Mouse (Mus musculus) lung, postnatal 36 days (tissue): ENCODE data around the gene Chst3.
A peak's percentile ranks its signal among the peaks of the same experiment; 100 is the strongest.
"Not testable (repeated sequence)": the region's sequence is repeated elsewhere in the genome, so short reads cannot be mapped to it uniquely, and the experiment has no call there.

Experiments
- DNase-seq: peaks from one replicate; pipeline ENCODE4 v3.0.0; 2022; ENCODE audit warnings: mixed read lengths

The Chst3 gene

DNA sequence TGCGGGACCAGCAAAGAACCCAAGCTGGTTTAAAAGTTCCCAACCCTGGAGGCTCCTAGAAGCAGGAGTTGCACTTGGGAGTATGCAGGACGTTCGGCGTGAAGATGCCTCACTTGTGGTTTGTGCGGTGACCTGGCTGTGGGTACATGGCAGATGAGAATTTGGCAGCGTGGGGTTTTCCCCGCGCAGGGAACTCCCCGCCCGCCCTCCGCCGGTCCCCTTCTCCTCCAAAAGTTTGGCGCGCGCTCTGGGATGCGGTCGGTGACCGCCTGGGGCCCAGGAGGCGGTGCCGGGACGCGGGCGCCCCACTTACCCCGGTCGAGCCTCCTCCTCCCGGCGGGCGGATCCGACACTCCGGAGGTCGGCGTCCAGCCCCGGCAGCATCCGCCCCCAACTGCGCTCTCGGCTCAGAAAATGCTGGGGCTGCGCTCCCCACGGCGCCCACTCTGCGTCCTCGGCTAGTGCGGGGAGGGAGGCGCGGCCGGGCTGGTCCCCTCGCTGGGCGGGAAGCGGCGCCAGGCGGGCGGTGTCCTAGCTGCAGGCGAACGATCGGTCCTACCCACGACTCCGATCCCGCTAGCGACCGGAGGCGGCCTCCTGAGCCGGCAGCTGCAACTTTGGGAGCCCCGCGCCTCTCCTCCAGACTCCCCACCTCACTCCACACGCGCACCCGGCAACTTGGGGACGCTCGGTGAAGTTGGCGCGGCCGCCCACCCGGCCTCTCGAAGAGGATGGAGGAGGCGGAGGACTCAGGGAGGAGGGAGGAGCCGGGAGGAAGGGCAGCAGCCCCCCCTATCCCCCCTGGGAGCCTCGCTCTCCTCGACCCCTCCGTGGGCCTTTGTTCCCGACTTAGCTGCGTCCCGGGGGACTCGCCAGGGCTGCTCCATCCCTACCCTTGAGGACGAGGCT lies at the start of gene Chst3:
Gene Chst3, minus strand, starts transcription at position 670 of the 909 bp plus-strand sequence.
- peak; percentile 55 for DNase-seq

DNA sequence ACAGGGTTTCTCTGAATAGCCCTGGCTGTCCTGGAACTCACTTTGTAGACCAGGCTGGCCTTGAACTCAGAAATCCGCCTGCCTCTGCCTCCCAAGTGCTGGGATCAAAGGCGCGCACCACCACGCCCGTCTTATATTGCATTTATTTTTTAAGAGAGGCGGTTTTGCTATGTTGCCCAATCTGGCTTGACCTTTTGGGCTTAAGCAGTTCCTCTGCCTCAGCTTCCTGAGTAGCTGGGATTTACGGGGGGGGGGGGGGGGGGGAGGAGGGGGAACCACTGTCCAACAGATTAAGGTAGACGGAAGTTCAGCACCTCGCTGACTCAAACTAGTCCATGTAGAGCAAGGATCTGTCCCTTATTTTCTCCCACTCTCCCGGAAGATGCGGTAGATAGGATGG lies 49.7 kb upstream of the Chst3 start:
- no peak for DNase-seq

GRCm38 (mm10) chr10:60266842-60267401 lies 47.9 kb upstream of the Chst3 start:
- DNase-seq: no peak

- no peak for DNase-seq
Measured at GRCm38 (mm10) chr10:60265252-60265651, 46.2 kb upstream of the Chst3 start.

DNA sequence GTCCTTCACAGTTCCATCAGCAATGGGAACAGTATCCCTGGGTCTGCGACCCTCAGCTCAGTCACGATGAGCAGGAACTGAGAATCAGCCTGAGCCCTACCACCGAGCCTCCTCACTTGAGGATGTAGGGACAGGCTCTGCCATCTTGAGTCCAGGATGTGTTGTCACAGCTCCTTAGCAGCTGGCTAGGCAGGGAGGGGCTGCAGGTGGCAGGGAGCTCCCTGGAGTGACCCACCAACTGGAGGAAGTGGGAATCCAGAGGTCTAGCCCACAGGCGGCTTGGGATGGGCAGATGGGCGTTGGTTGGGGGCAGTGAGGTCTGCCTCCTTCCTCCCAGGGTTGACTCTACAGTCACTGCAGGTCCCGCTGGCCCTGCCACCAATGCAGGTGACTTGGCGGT lies 44.3 kb upstream of the Chst3 start:
- DNase-seq: no peak

GRCm38 (mm10) chr10:60262386-60262785 lies 43.3 kb upstream of the Chst3 start:
- peak; percentile 96 for DNase-seq

DNA sequence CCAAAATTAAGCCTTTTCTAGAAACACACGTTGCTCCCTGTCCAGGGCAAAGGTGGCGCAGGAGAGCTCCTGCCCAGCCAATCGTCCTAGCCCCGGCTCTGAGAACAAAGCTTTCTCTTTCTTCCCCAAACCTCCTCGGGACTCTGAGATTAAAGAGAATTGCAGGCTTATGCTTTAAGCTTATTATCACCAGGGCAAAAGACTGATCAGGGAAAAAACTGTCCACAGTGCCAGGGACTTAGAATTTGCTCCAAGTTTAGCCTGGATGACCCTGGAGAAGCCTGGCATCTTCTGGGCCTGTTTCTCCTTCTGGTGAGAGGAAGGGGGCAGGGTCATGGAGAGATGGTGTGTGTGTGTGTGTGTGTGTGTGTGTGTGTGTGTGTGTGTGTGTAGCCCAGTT lies 42.5 kb upstream of the Chst3 start:
- no peak for DNase-seq

- DNase-seq: peak; percentile 67
Measured at GRCm38 (mm10) chr10:60260557-60261294, 41.7 kb upstream of the Chst3 start.

- no peak for DNase-seq
Measured at GRCm38 (mm10) chr10:60257261-60257825, 38.3 kb upstream of the Chst3 start.

DNA sequence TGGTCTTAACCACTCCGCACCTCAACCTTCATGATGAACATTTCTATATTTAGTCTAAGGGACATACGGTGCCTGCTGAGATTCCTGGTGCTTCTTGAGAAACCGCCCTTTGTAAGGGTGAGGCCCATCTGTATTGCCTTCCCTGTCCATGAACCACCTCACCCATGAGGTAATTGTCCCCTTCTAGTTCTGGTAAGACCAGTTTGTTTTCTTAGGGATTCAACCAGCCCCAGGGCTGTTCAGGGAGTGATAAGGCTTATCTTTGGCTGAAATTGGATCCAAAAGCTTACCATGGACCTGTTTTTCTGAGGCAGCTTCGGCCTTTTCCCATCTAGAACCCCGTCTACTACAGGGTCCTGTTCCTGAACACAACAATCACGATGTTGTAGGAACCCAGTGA lies 37.0 kb upstream of the Chst3 start:
- no peak for DNase-seq

DNA sequence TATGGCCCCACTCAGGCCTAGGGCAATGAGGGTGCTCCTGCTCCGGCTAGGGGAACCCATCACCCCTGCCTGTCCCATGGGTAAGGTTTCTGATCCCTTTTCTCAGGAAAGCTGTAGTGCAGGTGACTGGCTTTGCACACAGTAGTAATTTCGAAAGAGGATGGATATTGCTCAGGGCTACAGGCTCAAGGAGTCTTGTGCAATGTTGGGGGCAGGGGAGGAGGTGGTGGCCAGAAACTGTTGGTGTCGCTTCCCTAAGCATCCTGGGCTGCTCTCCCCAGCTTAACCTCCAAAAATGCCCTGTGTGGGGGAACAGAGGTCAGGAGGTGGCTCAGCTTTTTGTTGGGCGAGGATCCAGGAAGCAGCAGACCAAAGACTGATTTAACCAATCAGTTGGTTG lies 33.5 kb upstream of the Chst3 start:
- peak; percentile 65 for DNase-seq

DNA sequence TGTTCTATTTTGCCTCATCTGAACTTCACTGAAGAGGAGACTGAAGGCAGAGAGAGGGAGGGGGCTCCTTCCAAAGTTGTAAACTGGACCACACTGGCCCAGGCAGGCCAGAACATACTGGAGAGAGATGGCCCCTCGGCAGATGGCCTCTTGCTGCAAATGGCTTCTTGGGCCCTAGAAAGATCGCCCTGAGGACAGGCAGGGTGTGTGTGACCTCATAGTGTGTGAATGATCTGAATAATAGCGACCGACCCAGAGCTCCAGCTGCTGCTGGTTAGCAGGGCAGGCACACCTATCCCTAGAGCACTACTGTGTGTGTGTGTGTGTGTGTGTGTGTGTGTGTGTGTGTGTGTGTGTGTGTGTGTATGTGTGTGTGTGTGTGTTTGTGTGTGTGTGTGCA lies 33.1 kb upstream of the Chst3 start:
- no peak for DNase-seq

DNA sequence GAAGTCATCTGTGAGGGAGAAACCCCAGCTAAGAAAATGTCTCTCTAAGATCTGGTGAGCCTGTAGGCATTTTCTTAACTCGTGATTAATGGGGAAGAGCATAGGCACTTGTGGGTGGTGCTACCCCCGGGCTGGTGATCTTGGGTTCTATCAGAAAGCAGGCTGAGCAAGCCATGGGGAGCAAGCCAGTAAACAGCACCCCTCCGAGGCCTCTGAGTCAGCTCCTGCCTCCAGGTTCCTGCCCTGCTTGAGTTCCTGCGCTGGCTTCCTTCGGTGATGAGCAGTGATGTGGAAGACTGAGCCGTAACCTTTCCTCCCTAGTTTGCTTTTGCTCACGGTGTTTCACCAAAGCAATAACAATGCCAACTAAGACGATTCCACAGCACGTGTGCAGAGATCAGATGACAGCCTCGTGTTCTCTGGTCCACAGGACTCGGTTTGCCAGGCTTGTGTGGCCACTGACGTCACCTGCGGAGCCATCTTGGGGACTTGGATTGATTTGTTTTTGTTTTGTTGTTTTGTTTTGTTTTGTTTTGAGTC lies 31.4 kb upstream of the Chst3 start:
- DNase-seq: no peak

DNA sequence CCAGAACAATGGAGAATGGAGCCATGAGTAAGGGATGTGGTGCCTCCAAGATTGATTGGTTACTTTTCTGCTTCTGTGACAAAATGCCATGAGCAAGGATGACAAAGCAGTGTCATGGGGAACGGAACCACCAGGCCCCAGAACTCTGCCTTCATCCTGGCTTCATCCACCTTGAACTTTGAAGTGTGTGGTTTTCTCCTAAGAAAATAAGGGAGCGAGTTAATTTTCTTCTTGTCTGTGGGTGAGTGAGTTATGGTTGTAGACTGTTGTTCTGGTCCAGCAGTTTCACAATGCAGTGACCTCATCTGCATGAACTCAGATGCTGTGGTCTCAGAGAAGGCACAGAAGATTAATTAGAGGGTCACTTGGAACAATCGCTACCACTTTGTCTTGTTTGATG lies 29.3 kb upstream of the Chst3 start:
- not testable (repeated sequence) for DNase-seq

GRCm38 (mm10) chr10:60246519-60246918 lies 27.5 kb upstream of the Chst3 start:
- DNase-seq: peak; percentile 79

- no peak for DNase-seq
Measured at GRCm38 (mm10) chr10:60245635-60246034, 26.6 kb upstream of the Chst3 start.

- DNase-seq: peak; percentile 97
Measured at GRCm38 (mm10) chr10:60245041-60245440, 26.0 kb upstream of the Chst3 start.

- peak; percentile 42 for DNase-seq
Measured at GRCm38 (mm10) chr10:60243941-60244340, 24.9 kb upstream of the Chst3 start.

DNA sequence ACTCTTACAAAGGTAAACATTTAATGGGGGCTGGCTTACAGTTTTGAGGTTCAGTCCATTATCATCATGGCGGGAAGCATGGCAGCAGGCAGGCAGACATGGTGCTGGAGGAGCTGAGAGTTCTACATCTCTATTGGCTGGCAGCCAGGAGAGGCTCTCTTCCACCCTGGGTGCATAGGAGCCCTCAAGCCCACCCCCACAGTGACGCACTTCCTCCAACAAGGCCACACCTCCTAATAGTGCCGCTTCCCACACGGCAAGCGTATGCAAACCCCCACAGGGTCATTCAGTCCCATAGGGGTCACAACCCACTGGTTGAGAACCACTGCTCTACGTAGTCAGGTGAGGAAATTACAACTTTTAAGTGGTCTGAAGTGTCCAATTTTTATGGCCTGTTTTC lies 21.4 kb upstream of the Chst3 start:
- no peak for DNase-seq

- peak; percentile 74 for DNase-seq
Measured at GRCm38 (mm10) chr10:60237475-60238154, 18.6 kb upstream of the Chst3 start.

GRCm38 (mm10) chr10:60235876-60236275 lies 16.8 kb upstream of the Chst3 start:
- not testable (repeated sequence) for DNase-seq

DNA sequence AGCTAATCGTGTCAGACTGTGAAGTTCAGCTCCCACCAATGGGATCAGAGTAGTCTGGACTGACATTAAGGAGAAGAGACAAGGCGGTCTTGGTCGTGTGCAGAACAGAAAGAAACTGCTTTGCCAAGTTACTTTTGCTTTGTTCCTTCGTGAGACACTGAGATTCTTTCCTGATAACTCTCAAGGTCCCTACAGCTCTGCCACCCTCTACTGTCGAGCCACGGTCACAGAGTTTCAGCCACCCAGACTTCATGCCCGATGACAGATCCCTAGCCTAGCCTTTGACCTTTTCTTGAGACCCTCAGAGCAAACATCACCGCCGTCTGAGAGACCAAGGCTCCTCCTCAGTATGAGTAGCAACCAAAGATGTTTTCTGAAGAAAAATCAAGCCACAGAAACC lies 14.9 kb upstream of the Chst3 start:
- DNase-seq: no peak
